ENCODE assay signal across 33 mouse cellular contexts in the genomic region with DNA sequence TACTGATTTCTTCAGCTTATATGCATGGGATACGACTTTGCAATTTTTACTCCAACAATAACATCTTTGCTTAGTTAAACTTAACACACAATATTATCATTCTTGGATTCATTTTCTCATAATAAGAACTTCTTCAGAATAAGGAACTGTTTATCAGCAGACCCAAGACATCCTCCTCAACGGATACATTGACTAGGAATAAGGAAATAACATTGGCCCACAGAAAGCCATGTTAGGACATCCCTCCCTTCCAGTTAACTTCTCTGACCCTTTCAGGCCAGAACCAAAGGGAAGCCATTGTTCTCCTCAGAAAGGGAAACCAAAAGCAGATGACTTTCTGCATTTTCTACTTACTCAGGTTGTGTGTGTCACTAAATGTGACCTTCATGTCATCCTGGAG. TPM values are rescaled to one million over a fixed set of nuclear protein-coding genes. Genes with fewer than 3 reads are reported as not detected.
"Had no signal": no experiment of that assay in that cellular context is flagged by ENCODE, and none has a peak within 500 bp of the region (broad histone marks: within the 10 kb centered on the region; RNA-seq: fewer than 3 reads in every experiment).

No protein-coding gene starts in this region.

- H3K27ac ChIP-seq: gastrocnemius, adult 2 months; heart, embryonic 10.5 days; heart, embryonic 13.5 days; heart, embryonic 15.5 days; hindbrain, embryonic 13.5 days; hindbrain, embryonic 15.5 days; hindbrain, postnatal 0 days; layer of hippocampus, adult 2 months; left cerebral cortex, adult 2 months; limb, embryonic 10.5 days; limb, embryonic 12.5 days; liver, embryonic 14.5 days had no signal

- H3K9ac ChIP-seq: heart, embryonic 13.5 days; heart, embryonic 15.5 days; hindbrain, embryonic 13.5 days; hindbrain, embryonic 15.5 days; limb, embryonic 12.5 days; liver, embryonic 14.5 days had no signal

- H3K4me1 ChIP-seq: heart, embryonic 10.5 days; heart, embryonic 13.5 days; heart, embryonic 15.5 days; hindbrain, embryonic 13.5 days; hindbrain, embryonic 15.5 days; limb, embryonic 10.5 days; limb, embryonic 12.5 days had no signal

- H3K9me3 ChIP-seq: heart, embryonic 10.5 days; heart, embryonic 13.5 days; heart, embryonic 15.5 days; hindbrain, embryonic 13.5 days; hindbrain, embryonic 15.5 days; limb, embryonic 10.5 days; limb, embryonic 12.5 days had no signal

- H3K4me3 ChIP-seq: gastrocnemius, adult 2 months; heart, embryonic 10.5 days; heart, embryonic 13.5 days; heart, embryonic 15.5 days; hindbrain, embryonic 13.5 days; hindbrain, embryonic 15.5 days; layer of hippocampus, adult 2 months; left cerebral cortex, adult 2 months; limb, embryonic 10.5 days; limb, embryonic 12.5 days had no signal

- DNase-seq: gastrocnemius, adult 2 months; gastrocnemius, postnatal 10 days; gastrocnemius, postnatal 25 days; heart, adult 18-20 months; heart, postnatal 14 days; heart, postnatal 36 days; kidney, adult 18-20 months; kidney, adult 8-10 months; kidney, postnatal 10 days; kidney, postnatal 25 days; kidney, postnatal 4 days had no signal

- H3K4me2 ChIP-seq: heart, embryonic 13.5 days; heart, embryonic 15.5 days; hindbrain, embryonic 13.5 days; hindbrain, embryonic 15.5 days; limb, embryonic 12.5 days; liver, embryonic 11.5 days had no signal

- ATAC-seq: hindbrain, postnatal 0 days; intestine, embryonic 16.5 days had no signal

- H3K36me3 ChIP-seq: heart, embryonic 10.5 days; heart, embryonic 13.5 days; heart, embryonic 15.5 days; hindbrain, embryonic 13.5 days; hindbrain, embryonic 15.5 days; limb, embryonic 10.5 days; limb, embryonic 12.5 days had no signal

- H3K27me3 ChIP-seq: heart, embryonic 13.5 days; heart, embryonic 15.5 days; hindbrain, embryonic 13.5 days; hindbrain, embryonic 15.5 days; limb, embryonic 12.5 days had no signal

RNA-seq across cellular contexts. Expression of gene Serpina3g, which starts 5.3 kb away (rescaled TPM):
- total RNA-seq: gastrocnemius, postnatal 25 days; left cerebral cortex, adult 2 months had no signal

RNA-seq across cellular contexts. Expression of gene Serpina3f, which starts 16.4 kb away (rescaled TPM):
- total RNA-seq: gastrocnemius, adult 2 months; gastrocnemius, postnatal 25 days; gastrocnemius, postnatal 4 days; heart, adult 8-10 months; heart, postnatal 36 days; hindbrain, postnatal 0 days; layer of hippocampus, adult 2 months; layer of hippocampus, postnatal 10 days; layer of hippocampus, postnatal 25 days; left cerebral cortex, adult 2 months; left cerebral cortex, postnatal 14 days; left cerebral cortex, postnatal 36 days had no signal
- polyA plus RNA-seq: heart, embryonic 10.5 days; heart, embryonic 13.5 days; hindbrain, embryonic 13.5 days; kidney, embryonic 14.5 days; limb, embryonic 10.5 days; limb, embryonic 12.5 days had no signal

RNA-seq across cellular contexts. Expression of gene Serpina3i, which starts 32.2 kb away (rescaled TPM):
- total RNA-seq: gastrocnemius, adult 2 months; gastrocnemius, postnatal 25 days; layer of hippocampus, postnatal 10 days; left cerebral cortex, postnatal 14 days; left cerebral cortex, postnatal 36 days had no signal
- polyA plus RNA-seq: heart, embryonic 10.5 days; hindbrain, embryonic 11.5 days; hindbrain, embryonic 13.5 days; hindbrain, embryonic 15.5 days; hindbrain, postnatal 0 days; intestine, embryonic 14.5 days had no signal
